Mouse (Mus musculus) G1E (cell line): ENCODE measurements at regions not wholly inside any gene's neighbourhood (a gene's known extent, or its start where the extent isn't known, plus 50 kb on each side); places are given as distances from the start of the nearest gene placed in this dataset.

Experiments
- CTCF ChIP-seq: IDR thresholded peaks from 2 replicates; pipeline ENCODE4 v1.5.1; 2012; ENCODE audit warnings: low read depth, low read length, inconsistent platforms, mixed read lengths
- GATA1 ChIP-seq: IDR thresholded peaks from 2 replicates; pipeline ENCODE4 v1.6.1; 2012; ENCODE audit warnings: borderline replicate concordance, low read length, inconsistent platforms, mixed read lengths
- GATA2 ChIP-seq: IDR thresholded peaks from 2 replicates; pipeline ENCODE4 v1.6.1; 2012; ENCODE audit warnings: low read depth, low read length, inconsistent platforms, borderline replicate concordance
- POLR2AphosphoS5 ChIP-seq: IDR thresholded peaks from 2 replicates; pipeline ENCODE4 v1.6.1; 2012; ENCODE audit warnings: low read depth, low read length, inconsistent platforms; ENCODE audit not compliant: insufficient replicate concordance
- TAL1 ChIP-seq: conservative IDR thresholded peaks from 2 replicates; pipeline ENCODE4 v1.6.1; 2012; ENCODE audit warnings: low read depth, low read length, inconsistent platforms, mixed read lengths

GRCm38 (mm10) chr15:6248470-6248869 is 51.1 kb upstream of the Dab2 start:
- no peak for TF ChIP-seq CTCF
- no peak for TF ChIP-seq GATA1
- TF ChIP-seq TAL1: no peak
- TF ChIP-seq GATA2: no peak
- no peak for TF ChIP-seq POLR2AphosphoS5
